Mouse (Mus musculus) c-Kit-negative CD71-positive TER-119-positive erythroid progenitor cells, embryonic 14.5 days (primary cell): ENCODE measurements around the gene Olfr97.
A peak's percentile ranks its signal among the peaks of the same experiment; 100 is the strongest.
"Not testable (repeated sequence)": the region's sequence is repeated elsewhere in the genome, so short reads cannot be mapped to it uniquely, and the experiment has no call there.

ENCODE experiments used
- DNase-seq: peaks from one replicate; pipeline ENCODE4 v3.0.0-alpha.2; 2013; ENCODE audit warnings: low read depth, low spot score

Olfr97 gene

GRCm38 (mm10) chr17:37237230-37237629, at the start of gene Olfr97:
Olfr97 (minus strand) TSS chr17:37237330.
- not testable (repeated sequence) for DNase-seq

- DNase-seq: no peak
Observed at GRCm38 (mm10) chr17:37283360-37283759, 46.2 kb upstream of the Olfr97 start, which contains the start of gene Olfr99. Olfr99 (minus strand) TSS chr17:37283460.

- DNase-seq: no peak
Observed at GRCm38 (mm10) chr17:37280331-37280730, 43.2 kb upstream of the Olfr97 start.

- DNase-seq: no peak
Observed at GRCm38 (mm10) chr17:37276573-37276972, 39.4 kb upstream of the Olfr97 start.

DNA sequence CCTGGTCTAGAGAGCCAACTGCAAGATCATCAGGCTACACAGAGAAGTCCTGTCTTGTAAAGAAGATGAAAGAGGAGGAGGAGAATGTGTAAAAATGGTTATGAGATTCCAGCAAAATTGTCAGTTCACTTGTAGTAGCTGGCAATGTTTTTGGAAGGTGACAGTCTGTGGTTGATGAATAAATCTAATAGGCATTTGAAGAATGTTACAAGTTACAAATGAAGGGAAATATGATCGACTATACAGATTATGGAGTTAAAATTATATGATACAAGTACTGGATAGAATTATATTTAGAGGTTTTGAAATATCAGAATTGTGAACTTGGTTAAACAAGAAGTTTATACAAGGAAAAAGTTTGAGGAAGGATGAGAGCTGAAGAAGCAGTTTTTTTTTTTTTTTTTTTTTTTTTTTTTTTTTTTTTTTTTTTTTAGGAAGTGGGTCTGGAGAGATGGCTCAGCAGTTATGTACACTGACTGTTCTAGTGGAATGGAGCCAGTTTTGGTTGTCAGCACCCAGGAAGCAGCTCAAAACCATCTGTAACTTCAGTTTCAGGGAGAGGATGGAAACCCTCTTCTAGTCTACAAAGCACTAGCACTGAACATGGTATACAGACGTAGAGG, 38.6 kb upstream of the Olfr97 start:
- no peak for DNase-seq

GRCm38 (mm10) chr17:37270702-37271092, 33.6 kb upstream of the Olfr97 start:
- DNase-seq: no peak

DNA sequence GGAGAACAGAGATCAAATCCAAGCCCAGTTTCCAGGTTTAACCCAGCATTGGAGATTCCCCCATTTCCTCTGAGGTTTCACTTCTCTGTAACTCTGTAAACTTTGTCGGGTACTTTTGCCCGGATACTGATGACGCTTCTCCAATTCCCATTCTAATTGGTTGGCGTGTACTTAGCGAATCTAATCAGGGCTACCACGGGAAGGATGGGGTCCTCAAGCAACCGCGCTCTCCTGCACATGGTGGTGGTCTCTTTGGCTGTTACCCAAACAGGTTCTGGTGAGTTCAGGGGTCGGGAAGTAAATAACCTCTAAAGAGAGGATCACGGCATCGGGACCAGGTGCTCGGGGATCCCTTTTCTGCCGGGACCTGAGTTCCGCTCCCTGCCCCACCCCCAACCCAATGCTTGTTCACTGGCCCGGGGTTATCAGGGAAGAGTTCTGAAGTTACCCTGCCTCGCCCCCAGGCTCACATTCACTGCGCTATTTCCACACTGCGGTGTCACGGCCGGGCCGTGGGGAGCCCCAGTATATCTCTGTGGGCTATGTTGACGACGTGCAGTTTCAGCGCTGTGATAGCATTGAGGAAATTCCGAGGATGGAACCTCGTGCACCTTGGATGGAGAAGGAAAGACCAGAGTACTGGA, 33.0 kb upstream of the Olfr97 start, which contains the start of gene H2-M3:
Gene H2-M3, plus strand, starts transcription at position 163 of the 644 bp plus-strand sequence.
- peak; percentile 13 for DNase-seq

- no peak for DNase-seq
Observed at GRCm38 (mm10) chr17:37263626-37264025, 26.5 kb upstream of the Olfr97 start, which contains the start of gene Olfr98. Olfr98 (minus strand) TSS chr17:37263749.

GRCm38 (mm10) chr17:37250544-37250943, 13.4 kb upstream of the Olfr97 start:
- no peak for DNase-seq

DNA sequence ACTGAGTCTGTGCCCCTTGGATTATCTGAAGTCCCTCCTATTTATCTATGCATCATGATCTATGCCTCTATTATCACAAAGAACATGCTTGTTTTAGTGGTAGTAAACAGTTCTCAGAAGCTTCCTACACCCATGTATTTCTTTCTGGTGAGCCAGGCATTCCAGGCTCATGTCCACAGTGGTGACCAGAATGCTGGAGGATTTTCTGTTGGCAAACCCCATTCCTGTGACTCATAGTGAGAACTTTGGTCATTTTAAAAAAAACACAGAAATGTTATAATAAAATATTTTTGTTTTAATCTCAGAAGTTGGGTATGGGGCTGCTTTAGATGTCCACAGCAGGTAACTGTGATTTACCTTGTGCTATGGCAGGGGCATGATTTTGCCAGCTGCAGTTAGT, 12.3 kb upstream of the Olfr97 start:
- no peak for DNase-seq

DNA sequence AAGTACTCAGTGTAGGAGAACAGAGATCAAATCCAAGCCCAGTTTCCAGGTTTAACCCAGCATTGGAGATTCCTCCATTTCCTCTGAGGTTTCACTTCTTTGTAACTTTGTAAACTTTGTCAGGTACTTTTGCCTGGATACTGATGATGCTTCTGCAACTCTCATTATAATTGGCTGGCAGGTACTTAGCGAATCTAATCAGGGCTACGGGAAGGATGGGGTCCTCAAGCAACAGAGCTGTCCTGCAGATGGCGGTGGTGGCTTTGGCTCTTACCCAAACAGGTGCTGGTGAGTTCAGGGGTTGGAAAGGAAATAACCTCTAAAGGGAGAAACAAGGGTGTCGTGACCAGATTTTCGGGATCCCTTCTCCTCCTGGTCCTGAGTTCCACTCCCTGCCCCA, 9.6 kb upstream of the Olfr97 start:
- no peak for DNase-seq

GRCm38 (mm10) chr17:37242198-37242597, 5.1 kb upstream of the Olfr97 start:
- no peak for DNase-seq

GRCm38 (mm10) chr17:37221879-37222278, 15.3 kb downstream of the Olfr97 start:
- DNase-seq: no peak

DNA sequence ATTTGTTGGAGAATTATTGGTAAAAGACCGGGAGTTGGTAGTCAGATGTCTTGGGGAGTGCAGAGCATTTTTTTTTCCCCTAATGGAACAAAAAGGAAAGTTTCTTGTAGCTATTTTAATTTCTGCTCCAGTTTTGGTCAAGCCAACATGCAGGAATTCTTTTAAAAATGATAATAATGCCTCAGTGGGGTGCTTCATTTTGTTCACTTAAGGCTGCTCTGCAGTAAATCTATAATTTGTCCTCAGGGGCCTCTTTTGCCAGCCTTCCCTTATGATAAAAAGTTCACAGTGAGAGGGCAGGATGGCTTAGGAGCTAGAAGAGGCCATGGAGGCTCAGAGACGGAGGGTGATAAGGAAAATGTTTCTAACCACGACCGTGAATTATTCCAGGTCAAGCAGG, 17.3 kb downstream of the Olfr97 start, which contains the start of gene Olfr96:
Gene Olfr96, plus strand, starts transcription at position 301 of the 400 bp plus-strand sequence.
- DNase-seq: no peak

- no peak for DNase-seq
Observed at GRCm38 (mm10) chr17:37218486-37218885, 18.6 kb downstream of the Olfr97 start.

DNA sequence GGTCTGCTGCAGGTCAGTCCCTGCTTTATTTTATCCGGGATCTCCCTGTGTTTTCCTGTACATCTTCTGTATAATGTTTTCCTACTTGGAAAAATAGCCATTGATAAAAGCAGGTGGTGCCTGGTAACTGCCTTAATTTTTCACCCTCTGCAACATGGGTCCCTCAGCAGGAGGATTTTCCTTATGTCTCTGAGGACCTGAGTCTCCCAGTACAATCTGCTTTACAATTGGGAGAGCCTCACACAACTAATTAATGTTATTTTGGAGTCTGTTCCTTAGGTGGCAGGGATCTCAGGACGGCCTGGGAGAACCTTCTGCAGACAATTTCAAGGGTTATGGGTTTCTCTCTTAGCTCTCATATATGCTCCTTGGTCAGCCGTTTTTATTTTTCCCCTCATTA, 24.1 kb downstream of the Olfr97 start, which contains the start of gene Olfr95:
Gene Olfr95, minus strand, starts transcription at position 101 of the 400 bp plus-strand sequence.
- DNase-seq: no peak

DNA sequence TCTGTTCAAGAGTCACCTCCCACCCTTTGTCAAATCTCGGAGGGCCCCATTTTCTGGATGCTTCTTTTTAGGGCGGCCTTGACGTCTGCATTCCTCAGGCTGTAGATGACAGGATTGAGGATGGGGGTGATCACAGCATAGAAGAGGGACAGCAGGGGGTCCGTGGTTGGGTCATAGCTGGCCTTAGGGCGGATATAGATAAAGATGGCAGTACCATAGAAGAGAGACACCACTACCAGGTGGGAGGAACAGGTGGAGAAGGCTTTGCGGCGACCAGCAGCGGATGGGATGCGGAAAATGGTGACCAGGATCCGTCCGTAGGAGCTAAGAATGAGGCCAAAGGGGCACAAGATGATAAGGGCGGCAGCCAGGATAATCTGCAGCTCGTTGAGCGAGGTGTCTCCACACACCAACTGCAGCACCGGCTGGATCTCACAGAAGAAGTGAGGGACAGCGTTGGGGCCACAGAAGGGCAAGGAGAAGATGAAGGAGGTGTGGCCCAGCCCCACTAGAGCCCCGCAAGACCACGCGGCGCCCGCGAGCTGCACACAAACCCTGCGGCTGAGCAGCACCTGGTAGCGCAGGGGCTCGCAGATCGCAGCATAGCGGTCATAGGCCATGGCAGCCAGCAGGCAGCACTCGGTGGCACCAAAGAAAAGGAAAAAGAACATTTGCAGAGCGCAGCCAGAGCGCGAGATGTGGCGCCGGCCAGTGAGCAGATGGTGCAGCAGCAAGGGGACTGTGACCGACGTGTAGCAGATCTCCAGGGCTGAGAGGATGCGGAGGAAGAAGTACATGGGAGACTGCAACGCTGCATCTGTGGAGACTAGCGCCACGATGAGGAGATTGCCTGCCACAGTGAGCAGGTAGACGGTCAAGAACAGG, 26.0 kb downstream of the Olfr97 start:
- DNase-seq: no peak

- DNase-seq: no peak
Observed at GRCm38 (mm10) chr17:37203917-37204236, 33.3 kb downstream of the Olfr97 start.

GRCm38 (mm10) chr17:37203206-37203916, 33.8 kb downstream of the Olfr97 start:
- DNase-seq: peak; percentile 17

- DNase-seq: no peak
Observed at GRCm38 (mm10) chr17:37200894-37201293, 36.2 kb downstream of the Olfr97 start, which contains the start of gene Olfr94. Olfr94 (minus strand) TSS chr17:37200994.
